Mouse (Mus musculus) limb, embryonic 13.5 days (tissue): ENCODE results near the gene Dnase2a. TPM values are rescaled to one million over a fixed set of nuclear protein-coding genes. Genes with fewer than 3 reads are reported as not detected.

ENCODE experiments used
- ATAC-seq: fragments of 200-750 bp; cut with Nextera tagmentation; 2 replicates; pipeline ENCODE4 v1.8.0; 2017; ENCODE audit warnings: low read depth, moderate number of reproducible peaks, moderate TSS enrichment; ENCODE audit not compliant: low FRiP score
- H3K27ac ChIP-seq: fragments of 300-500 bp; sonication (generic); 2 replicates; pipeline ENCODE4 v1.5.1; 2015; ENCODE audit warnings: inconsistent platforms, mild to moderate bottlenecking, moderate library complexity
- H3K27me3 ChIP-seq: fragments of 300-500 bp; sonication (generic); 2 replicates; pipeline ENCODE4 v1.6.1; 2015; ENCODE audit warnings: mild to moderate bottlenecking, inconsistent platforms
- H3K36me3 ChIP-seq: fragments of 300-500 bp; sonication (generic); 2 replicates; pipeline ENCODE4 v1.6.1; 2015; ENCODE audit warnings: inconsistent platforms, mild to moderate bottlenecking, moderate library complexity
- H3K4me1 ChIP-seq: fragments of 300-500 bp; sonication (generic); 2 replicates; pipeline ENCODE4 v1.6.1; 2015; ENCODE audit warnings: inconsistent platforms
- H3K4me2 ChIP-seq: fragments of 300-500 bp; sonication (generic); replicated peaks from 2 replicates; pipeline ENCODE4 v1.6.1; 2015; ENCODE audit warnings: inconsistent platforms, mild to moderate bottlenecking, moderate library complexity
- H3K4me3 ChIP-seq: fragments of 300-500 bp; sonication (generic); 2 replicates; pipeline ENCODE4 v1.5.1; 2015; ENCODE audit warnings: moderate library complexity, mild to moderate bottlenecking, inconsistent platforms
- H3K9ac ChIP-seq: fragments of 300-500 bp; sonication (generic); 2 replicates; pipeline ENCODE4 v1.6.1; 2015; ENCODE audit warnings: mild to moderate bottlenecking, inconsistent platforms
- H3K9me3 ChIP-seq: fragments of 300-500 bp; sonication (generic); 2 replicates; pipeline ENCODE4 v1.6.1; 2016; ENCODE audit warnings: inconsistent platforms
- WGBS: fragments of 180-500 bp; shearing (Covaris S2); methylation state at CpG from one replicate; pipeline ENCODE4 v1.1.7; 2015; 5-methylcytosine and 5-hydroxymethylcytosine counted together
- polyA plus RNA-seq: library from polyadenylated mRNA; unstranded; fragments of >200 nt; fragmentation: Nextera tagmentation; extraction: Ambion mirVana; gene quantifications from 2 replicates; pipeline ENCODE4 v1.2.1, GENCODE M21; 2015

Dnase2a gene
- polyA plus RNA-seq = 16.4 and 18.5 TPM in 2 replicates

GRCm38 (mm10) chr8:84908421-84909161, at the start of gene Dnase2a:
TSS of gene Dnase2a (plus strand) at chr8:84908560.
- WGBS = under 1% methylated on average over 45 of the region's 45 CpGs
- H3K27me3 ChIP-seq = peaks cover 48% of the 10 kb centered on the region

GRCm38 (mm10) chr8:84871376-84872308, 36.7 kb upstream of the Dnase2a start, which contains the start of gene Syce2:
TSS of gene Syce2 (plus strand) at chr8:84872111.
- peaks cover 17% of the 10 kb centered on the region for H3K4me1 ChIP-seq
- H3K36me3 ChIP-seq = peaks cover 31% of the 10 kb centered on the region
- peak within 1 kb of the TSS; percentile 53 for H3K4me3 ChIP-seq
- no peaks in the 10 kb centered on the region for H3K27me3 ChIP-seq
- ATAC-seq = peak; percentile 79
- peak within 1 kb of the TSS; percentile 66 for H3K9ac ChIP-seq
- H3K4me2 ChIP-seq = peak within 1 kb of the TSS; percentile 97
- H3K9me3 ChIP-seq = no peaks in the 10 kb centered on the region
- no peak within 1 kb of the TSS for H3K27ac ChIP-seq
- 13% methylated on average over 46 of the region's 46 CpGs for WGBS

More at GRCm38 (mm10) chr8:84908421-84909161, at the start of gene Dnase2a:
- H3K9ac ChIP-seq = peak within 1 kb of the TSS; percentile 67
- peak; percentile 91 for ATAC-seq
- no peak within 1 kb of the TSS for H3K27ac ChIP-seq
- no peaks in the 10 kb centered on the region for H3K9me3 ChIP-seq
- H3K4me1 ChIP-seq = peaks cover 24% of the 10 kb centered on the region
- peak within 1 kb of the TSS; percentile 81 for H3K4me2 ChIP-seq
- peak within 1 kb of the TSS; percentile 57 for H3K4me3 ChIP-seq
- H3K36me3 ChIP-seq = peaks cover 8% of the 10 kb centered on the region

- WGBS = 2% methylated on average over 54 of the region's 54 CpGs
- Histone ChIP-seq H3K9ac (peak overlapping the region; percentile 66), H3K9me3 (no peaks in the 10 kb centered on the region), H3K36me3 (peaks cover 23% of the 10 kb centered on the region), H3K4me1 (peaks cover 17% of the 10 kb centered on the region), H3K4me2 (peak overlapping the region; percentile 97), H3K27me3 (no peaks in the 10 kb centered on the region), H3K4me3 (peak overlapping the region; percentile 53), H3K27ac (no peak overlapping the region)
- ATAC-seq = peak; percentile 66; the same call in 1 of the 2 replicates
Measured at GRCm38 (mm10) chr8:84872309-84872965, 35.9 kb upstream of the Dnase2a start.

GRCm38 (mm10) chr8:84873016-84873415, 35.3 kb upstream of the Dnase2a start:
- Histone ChIP-seq H3K27me3 (no peaks in the 10 kb centered on the region), H3K4me2 (peak overlapping the region; percentile 97), H3K9me3 (no peaks in the 10 kb centered on the region), H3K36me3 (peaks cover 17% of the 10 kb centered on the region), H3K9ac (peak overlapping the region; percentile 66), H3K4me1 (peaks cover 17% of the 10 kb centered on the region), H3K4me3 (peak overlapping the region; percentile 53), H3K27ac (no peak overlapping the region)
- no peak for ATAC-seq
- WGBS = 69% methylated on average over 4 of the region's 4 CpGs

- Histone ChIP-seq H3K4me1 (peaks cover 17% of the 10 kb centered on the region), H3K4me3 (no peak overlapping the region), H3K4me2 (no peak overlapping the region), H3K36me3 (peaks cover 4% of the 10 kb centered on the region), H3K9ac (no peak overlapping the region), H3K27me3 (no peaks in the 10 kb centered on the region), H3K9me3 (no peaks in the 10 kb centered on the region), H3K27ac (no peak overlapping the region)
- WGBS = 93% methylated on average over 3 of the region's 3 CpGs
- no peak for ATAC-seq
Measured at GRCm38 (mm10) chr8:84874339-84874738, 34.0 kb upstream of the Dnase2a start.

GRCm38 (mm10) chr8:84877297-84878035, 30.9 kb upstream of the Dnase2a start:
- no peaks in the 10 kb centered on the region for H3K36me3 ChIP-seq
- no peaks in the 10 kb centered on the region for H3K9me3 ChIP-seq
- ATAC-seq = no peak
- H3K4me3 ChIP-seq = no peak overlapping the region
- 78% methylated on average over 3 of the region's 3 CpGs for whole genome bisulfite sequencing
- no peak overlapping the region for H3K4me2 ChIP-seq
- H3K4me1 ChIP-seq = peaks cover 7% of the 10 kb centered on the region
- no peak overlapping the region for H3K27ac ChIP-seq
- no peaks in the 10 kb centered on the region for H3K27me3 ChIP-seq
- H3K9ac ChIP-seq = no peak overlapping the region

- Histone ChIP-seq H3K4me2 (no peak overlapping the region), H3K4me1 (no peaks in the 10 kb centered on the region), H3K9ac (no peak overlapping the region), H3K4me3 (no peak overlapping the region), H3K27me3 (no peaks in the 10 kb centered on the region), H3K36me3 (0 out of 2 replicates have a peak, but pooled peaks cover 5% of the 10 kb centered on the region), H3K9me3 (no peaks in the 10 kb centered on the region), H3K27ac (no peak overlapping the region)
- 63% methylated on average over 1 of the region's 1 CpGs for WGBS
- no peak for ATAC-seq
Measured at GRCm38 (mm10) chr8:84878915-84879314, 29.4 kb upstream of the Dnase2a start.

GRCm38 (mm10) chr8:84884728-84885127, 23.6 kb upstream of the Dnase2a start:
- no peak for ATAC-seq
- Histone ChIP-seq H3K9ac (no peak overlapping the region), H3K27ac (no peak overlapping the region), H3K4me1 (no peaks in the 10 kb centered on the region), H3K27me3 (no peaks in the 10 kb centered on the region), H3K4me2 (no peak overlapping the region), H3K4me3 (no peak overlapping the region), H3K9me3 (no peaks in the 10 kb centered on the region), H3K36me3 (peaks cover 53% of the 10 kb centered on the region)
- 89% methylated on average over 4 of the region's 4 CpGs for WGBS

- peaks cover 11% of the 10 kb centered on the region for H3K4me1 ChIP-seq
- WGBS = 95% methylated on average over 3 of the region's 3 CpGs
- no peaks in the 10 kb centered on the region for H3K9me3 ChIP-seq
- H3K27me3 ChIP-seq = no peaks in the 10 kb centered on the region
- H3K27ac ChIP-seq = no peak overlapping the region
- no peak overlapping the region for H3K4me3 ChIP-seq
- H3K9ac ChIP-seq = no peak overlapping the region
- H3K36me3 ChIP-seq = peaks cover 69% of the 10 kb centered on the region
- H3K4me2 ChIP-seq = no peak overlapping the region
- ATAC-seq = no peak
Measured at GRCm38 (mm10) chr8:84888280-84888679, 20.1 kb upstream of the Dnase2a start.

GRCm38 (mm10) chr8:84889141-84889540, 19.2 kb upstream of the Dnase2a start:
- ATAC-seq = no peak
- Histone ChIP-seq H3K9ac (no peak overlapping the region), H3K36me3 (peaks cover 65% of the 10 kb centered on the region), H3K27me3 (no peaks in the 10 kb centered on the region), H3K4me3 (no peak overlapping the region), H3K9me3 (no peaks in the 10 kb centered on the region), H3K4me1 (peaks cover 14% of the 10 kb centered on the region), H3K4me2 (no peak overlapping the region), H3K27ac (no peak overlapping the region)
- 92% methylated on average over 1 of the region's 1 CpGs for WGBS

GRCm38 (mm10) chr8:84892993-84893708, 15.2 kb upstream of the Dnase2a start:
- Histone ChIP-seq H3K36me3 (peaks cover 31% of the 10 kb centered on the region), H3K4me3 (peak overlapping the region; percentile 81), H3K27me3 (no peaks in the 10 kb centered on the region), H3K27ac (no peak overlapping the region), H3K4me1 (peaks cover 21% of the 10 kb centered on the region), H3K9ac (peak overlapping the region; percentile 74), H3K9me3 (no peaks in the 10 kb centered on the region), H3K4me2 (peak overlapping the region; percentile 76)
- ATAC-seq = peak; percentile 29
- WGBS = 10% methylated on average over 31 of the region's 31 CpGs
